Mouse (Mus musculus): ENCODE data around the gene Pgpep1.
A peak's percentile ranks its signal among the peaks of the same experiment; 100 is the strongest.

Gene Pgpep1

DNA sequence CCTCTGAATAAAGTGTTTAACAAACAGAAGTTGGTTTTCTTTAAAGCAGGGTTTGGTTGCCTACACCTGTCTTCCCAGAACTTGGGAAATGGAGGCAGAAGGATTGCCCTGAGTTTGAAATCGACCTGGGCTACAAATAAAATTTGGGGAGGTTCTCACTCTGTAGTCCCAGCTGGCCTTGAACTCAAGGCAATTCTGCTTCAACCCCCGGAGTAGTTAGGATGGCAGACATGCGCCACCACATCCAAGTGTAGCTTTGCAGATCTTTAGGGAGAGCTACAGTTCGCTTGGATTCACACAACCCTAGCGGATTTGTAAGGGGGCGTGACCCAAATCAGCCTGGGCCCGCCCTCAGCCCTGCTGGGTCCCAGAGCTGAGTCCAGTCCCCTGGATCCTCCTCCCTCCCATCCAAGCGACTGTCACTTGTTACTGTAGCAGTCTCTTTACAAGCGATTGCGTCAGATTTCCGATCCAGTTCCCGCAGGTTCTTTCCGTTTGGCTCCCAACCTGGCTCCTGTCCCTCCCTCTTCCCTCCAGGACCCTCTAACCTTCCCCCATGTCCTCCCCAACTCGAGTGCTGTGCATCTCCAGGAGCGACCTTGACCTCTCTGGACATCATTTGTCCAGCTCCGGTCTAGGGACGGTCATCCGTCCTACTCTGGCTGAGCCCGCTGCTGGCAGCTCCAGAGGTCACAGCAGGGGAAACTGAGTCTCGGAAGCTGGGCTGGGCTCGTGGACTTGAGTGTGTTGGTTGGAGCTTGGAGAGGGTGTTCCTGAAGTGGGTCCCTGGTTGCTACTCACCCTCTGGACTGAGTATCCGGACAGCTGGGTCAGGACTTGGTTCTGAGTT is 29.4 kb downstream of the Pgpep1 start:
- peak; percentile 74 for DNase-seq

GRCm38 (mm10) chr8:70629574-70630531 is 30.3 kb downstream of the Pgpep1 start:
- DNase-seq, result peak; percentile 94

GRCm38 (mm10) chr8:70628986-70629490 is 31.1 kb downstream of the Pgpep1 start:
- DNase-seq, result no peak

DNA sequence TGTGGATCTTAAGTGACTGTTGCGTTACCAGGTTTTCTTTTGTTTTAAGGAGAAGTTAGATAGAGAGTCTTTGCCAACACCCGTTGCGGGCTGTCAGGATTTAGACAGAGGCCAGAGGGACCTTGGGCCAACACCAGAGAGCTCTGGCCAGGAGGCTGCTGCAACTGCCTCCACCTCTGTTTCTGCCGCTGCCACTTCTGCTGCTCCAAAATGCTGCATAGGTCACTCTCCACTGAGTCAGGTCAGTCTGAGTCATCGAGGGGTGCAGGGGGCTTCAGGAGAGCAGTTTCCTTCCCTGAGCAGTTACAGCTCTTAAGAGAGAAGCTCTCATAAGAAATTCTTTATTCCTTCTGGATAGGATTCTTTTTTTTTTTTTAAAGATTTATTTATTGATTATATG is 33.1 kb downstream of the Pgpep1 start:
- DNase-seq, result no peak

- DNase-seq, result peak; percentile 79
Observed at GRCm38 (mm10) chr8:70625104-70625503, 35.1 kb downstream of the Pgpep1 start.

GRCm38 (mm10) chr8:70622220-70622619 is 38.0 kb downstream of the Pgpep1 start:
- no peak for DNase-seq

- no peak for DNase-seq
Observed at GRCm38 (mm10) chr8:70618888-70619334, 41.3 kb downstream of the Pgpep1 start.

- no peak for DNase-seq
Observed at GRCm38 (mm10) chr8:70617985-70618384, 42.2 kb downstream of the Pgpep1 start.

- no peak for DNase-seq
Observed at GRCm38 (mm10) chr8:70616645-70617044, 43.5 kb downstream of the Pgpep1 start.

GRCm38 (mm10) chr8:70615894-70616293 is 44.3 kb downstream of the Pgpep1 start, which contains the start of gene Lrrc25:
Gene Lrrc25, plus strand, starts transcription at chr8:70616155.
- DNase-seq, result no peak

DNA sequence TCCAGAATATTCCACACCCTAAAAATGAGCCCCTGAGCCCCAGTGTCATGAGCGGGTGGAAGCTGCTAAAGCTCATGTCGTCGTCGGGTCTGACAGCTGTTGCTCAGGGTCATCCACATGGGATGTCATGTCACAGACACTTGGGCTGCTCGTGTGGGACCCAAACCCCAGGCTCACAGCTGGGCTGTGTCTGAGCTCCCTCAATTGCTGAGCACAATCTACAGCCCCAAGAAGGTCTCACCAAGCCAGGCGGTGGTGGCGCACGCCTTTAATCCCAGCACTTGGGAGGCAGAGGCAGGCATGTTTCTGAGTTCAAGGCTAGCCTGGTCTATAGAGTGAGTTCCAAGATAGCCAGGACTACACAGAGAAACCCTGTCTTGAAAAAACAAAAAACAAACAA is 44.9 kb downstream of the Pgpep1 start:
- DNase-seq, result no peak

GRCm38 (mm10) chr8:70614469-70614868 is 45.7 kb downstream of the Pgpep1 start:
- DNase-seq, result no peak

DNA sequence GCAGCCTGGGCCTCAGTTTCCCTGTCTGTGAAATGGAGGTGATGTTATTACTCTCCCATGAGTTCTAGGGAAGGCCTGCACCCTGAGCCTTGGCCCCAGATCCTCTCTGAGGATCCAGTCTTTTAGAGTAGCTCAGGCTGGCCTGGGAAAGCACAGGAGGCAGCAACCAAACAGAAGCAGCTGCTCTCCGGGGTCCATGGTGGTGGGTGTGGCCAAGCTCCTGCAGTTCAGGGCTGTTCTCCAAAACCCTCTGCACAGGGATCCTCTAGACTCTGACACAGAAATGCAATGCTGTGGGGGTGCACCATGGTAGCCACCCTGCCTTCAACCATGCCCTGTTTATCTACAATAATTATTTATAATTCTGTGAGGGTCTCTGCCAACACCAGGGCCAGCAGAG is 46.4 kb downstream of the Pgpep1 start:
- no peak for DNase-seq

DNA sequence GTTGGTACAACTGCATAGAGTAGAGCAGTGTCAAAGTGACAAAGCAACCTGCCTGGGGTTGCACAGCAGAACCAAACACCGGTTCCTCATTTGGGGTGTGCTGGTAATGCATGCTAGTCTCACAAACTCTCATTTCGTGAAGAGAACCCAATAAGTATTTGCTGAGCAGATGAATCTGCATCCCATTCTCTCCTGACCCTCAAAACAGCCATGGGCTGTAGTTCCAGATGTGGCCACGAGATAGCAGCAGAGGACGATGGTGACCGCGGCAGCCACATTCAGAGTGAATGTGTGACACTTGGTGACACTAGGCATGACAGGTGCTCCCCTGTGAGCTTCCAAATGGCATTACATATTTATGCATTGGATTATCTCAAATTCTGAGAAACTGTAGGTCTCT is 48.3 kb downstream of the Pgpep1 start:
- DNase-seq, result peak; percentile 93

DNA sequence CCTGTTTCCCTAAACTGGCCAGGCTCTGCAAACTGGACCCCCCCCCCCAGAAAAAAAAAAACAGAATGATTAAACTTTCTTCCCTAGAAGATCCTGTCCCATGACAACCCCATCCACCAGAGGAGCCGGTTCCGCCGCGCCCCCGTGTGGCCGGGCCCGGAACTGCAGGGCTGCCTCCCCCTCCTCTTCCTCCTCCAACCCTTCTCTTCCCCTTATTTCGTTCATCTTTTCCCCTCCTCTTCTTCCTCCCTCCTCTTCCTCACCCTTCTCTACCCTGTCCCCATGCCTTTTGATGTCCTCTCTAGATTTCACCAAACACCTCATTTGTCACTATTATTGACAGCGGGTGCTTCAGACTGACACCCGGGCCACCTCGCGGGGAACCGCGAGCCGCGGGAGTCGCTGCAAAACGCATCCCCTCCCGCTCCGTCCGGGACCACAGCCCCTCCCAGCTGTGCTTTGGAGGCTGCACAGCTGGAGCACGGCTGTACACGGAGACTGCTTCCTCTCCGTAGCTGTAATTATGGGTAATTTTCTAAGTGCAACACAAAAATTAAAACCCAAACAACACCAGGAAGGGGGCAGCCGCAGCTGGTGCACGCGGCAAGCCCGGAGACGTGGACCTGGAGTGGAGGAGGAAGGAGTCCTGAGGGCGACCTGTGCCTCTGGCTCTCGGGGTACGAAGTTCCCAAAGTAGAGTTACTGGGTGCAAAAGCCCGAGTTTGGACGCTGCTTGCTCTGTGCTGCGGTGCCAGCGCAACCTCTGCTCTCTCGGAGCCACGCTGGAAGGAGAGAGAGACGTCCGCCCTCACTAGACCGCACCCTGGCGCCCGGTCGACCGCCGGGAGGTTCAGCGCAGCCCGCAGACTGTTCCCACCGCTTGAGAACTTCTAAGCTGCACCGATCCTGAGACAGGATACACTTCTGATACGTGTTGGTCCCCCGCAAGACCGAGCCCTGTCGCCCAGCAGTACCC is 49.1 kb downstream of the Pgpep1 start:
- peak; percentile 83 for DNase-seq

- DNase-seq, result peak; percentile 82
Observed at GRCm38 (mm10) chr8:70609849-70610795, 50.1 kb downstream of the Pgpep1 start.

GRCm38 (mm10) chr8:70609368-70609848 is 50.8 kb downstream of the Pgpep1 start:
- peak; percentile 85 for DNase-seq

GRCm38 (mm10) chr8:70608749-70609367 is 51.3 kb downstream of the Pgpep1 start, which contains the start of gene Ssbp4:
Gene Ssbp4, minus strand, starts transcription at chr8:70608872.
- no peak for DNase-seq

- DNase-seq, result peak; percentile 48
Observed at GRCm38 (mm10) chr8:70607898-70608748, 52.1 kb downstream of the Pgpep1 start.
